Mouse (Mus musculus): Measurements from ENCODE around the gene Lypd9. TPM values are rescaled to one million over a fixed set of nuclear protein-coding genes. Genes with fewer than 3 reads are reported as not detected.
"Not testable (repeated sequence)": the region's sequence is repeated elsewhere in the genome, so short reads cannot be mapped to it uniquely, and the experiment has no call there.

The Lypd9 gene
- not detected for polyA plus RNA-seq (2017; shearing (Covaris generic))

DNA sequence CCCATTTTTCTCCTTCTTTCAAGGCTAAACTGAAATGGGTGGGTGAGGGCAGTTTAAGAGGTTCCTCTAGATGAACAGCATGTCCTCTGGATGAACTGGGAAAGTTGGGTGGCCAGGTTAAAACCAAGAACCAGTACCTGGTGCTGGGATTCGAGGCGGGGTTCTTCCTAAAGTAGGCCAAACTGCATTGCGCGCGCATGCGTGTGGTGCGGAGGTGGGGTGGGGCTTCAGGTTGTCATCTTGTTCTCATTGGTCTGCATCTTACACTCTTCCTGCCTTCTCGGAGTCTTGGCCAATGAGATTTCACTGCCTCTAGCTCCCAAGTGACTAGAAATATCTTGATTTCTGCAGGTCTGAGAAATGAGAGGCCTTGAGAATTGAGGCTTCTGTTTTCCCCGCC, at the start of gene Lypd9:
Gene Lypd9, minus strand, starts transcription at position 165 of the 400 bp plus-strand sequence.
- ATAC-seq, result no peak

GRCm38 (mm10) chr11:58502472-58502871, 49.7 kb upstream of the Lypd9 start, which contains the start of gene Olfr331:
Gene Olfr331, minus strand, starts transcription at chr11:58502572.
- ATAC-seq, result not testable (repeated sequence)

DNA sequence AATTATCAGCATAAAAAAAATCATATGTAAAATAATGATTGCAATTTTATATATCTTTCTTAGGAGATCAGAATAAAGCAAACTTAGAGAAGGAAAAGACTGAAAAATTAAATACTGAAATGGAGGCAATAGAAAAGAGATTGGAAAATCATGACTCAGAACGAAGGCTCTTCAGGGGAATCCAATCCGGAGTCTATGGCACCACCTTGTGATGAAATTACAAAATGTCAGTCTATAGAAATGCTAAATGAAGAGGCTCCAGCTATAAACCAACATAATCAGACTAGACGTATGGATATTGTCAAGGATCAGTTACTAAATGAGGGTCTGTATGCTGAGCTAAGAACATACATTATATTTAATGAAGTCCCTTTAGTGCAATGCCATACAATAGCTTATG, 46.6 kb upstream of the Lypd9 start:
- ATAC-seq, result no peak

DNA sequence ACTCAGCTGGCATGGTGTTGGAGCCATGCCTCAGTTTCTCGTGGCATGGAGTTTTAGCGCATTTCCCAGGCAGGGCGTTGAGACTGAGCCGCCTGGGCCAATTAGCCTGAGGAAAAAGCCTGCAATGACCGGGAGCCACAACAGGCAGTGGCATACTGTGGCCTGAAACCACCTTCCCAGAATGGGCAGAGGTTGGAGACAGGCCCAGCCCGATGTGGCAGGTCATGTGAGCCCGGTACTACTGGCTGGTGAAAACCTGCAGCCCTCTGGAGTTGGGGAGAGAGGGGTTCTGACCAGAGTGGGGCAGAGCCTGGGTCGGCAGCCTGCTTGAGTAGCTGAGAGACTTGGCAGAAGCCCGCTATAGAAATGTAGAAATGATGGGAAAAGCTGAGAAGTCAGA, 46.0 kb upstream of the Lypd9 start:
- no peak for ATAC-seq

DNA sequence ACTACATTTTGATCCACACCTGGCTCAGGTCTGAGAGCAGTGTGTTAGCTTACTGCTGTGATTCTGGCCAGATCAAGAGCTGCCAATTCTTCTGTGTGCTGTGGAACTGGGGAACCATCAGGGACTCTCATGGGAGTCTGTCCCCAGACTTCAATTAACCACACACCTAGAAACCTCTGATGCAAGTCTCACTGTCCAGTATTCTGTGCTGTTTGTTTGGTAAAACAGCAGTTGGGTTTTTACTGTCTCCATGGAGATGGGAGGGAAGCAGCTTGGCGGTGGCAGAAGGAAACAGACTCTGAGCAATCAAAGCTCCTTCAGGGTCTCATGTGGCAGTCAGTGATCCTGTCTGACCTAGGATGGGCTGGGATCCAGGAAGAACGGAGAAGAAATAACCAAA, 39.7 kb upstream of the Lypd9 start, which contains the start of gene Olfr332:
Gene Olfr332, minus strand, starts transcription at position 101 of the 400 bp plus-strand sequence.
- no peak for ATAC-seq

DNA sequence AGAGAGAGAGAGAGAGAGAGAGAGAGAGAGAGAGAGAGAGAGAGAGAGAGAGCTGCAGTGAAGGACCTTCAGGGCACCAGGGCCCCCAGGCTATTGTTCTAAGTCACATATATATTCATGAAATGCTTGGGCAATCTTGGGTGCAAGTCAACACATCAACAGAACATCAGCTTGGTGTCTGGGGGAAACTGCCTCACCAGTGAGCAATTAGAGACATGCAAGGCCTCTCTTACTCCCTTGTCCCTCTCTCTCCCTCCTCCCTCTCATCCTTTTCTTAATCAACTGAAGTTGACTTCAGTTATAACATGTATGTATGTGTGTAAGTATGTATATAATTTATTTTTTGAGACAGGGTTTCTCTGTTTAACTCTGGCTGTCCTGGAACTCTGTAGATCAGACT, 9.4 kb upstream of the Lypd9 start, which contains the start of gene Olfr30:
Gene Olfr30, minus strand, starts transcription at position 101 of the 400 bp plus-strand sequence.
- no peak for ATAC-seq

DNA sequence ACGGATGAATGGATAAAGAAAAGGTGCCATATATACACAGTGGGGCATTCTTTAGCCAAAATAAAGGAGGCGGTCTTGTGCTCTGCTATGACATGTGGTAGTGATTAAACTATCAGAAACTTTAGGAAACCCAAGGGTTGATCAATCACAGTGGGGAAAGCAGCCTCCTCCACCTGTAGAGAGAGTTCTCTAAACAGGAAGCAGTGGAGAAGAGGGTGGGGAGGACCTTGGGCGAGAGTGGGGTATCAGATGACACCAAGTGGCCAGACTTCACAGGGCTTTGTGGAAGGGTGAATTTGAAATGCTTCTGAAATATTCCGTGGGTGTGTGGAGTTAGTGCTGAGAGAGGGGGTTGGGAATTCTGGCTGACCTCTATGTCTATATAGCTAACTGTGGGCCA, 869 bp upstream of the Lypd9 start:
- ATAC-seq, result no peak

- no peak for ATAC-seq
Observed at GRCm38 (mm10) chr11:58437866-58438265, 14.9 kb downstream of the Lypd9 start.

- no peak for ATAC-seq
Observed at GRCm38 (mm10) chr11:58432259-58432658, 20.5 kb downstream of the Lypd9 start, which contains the start of gene Gm12253. Gene Gm12253, plus strand, starts transcription at chr11:58432559.

DNA sequence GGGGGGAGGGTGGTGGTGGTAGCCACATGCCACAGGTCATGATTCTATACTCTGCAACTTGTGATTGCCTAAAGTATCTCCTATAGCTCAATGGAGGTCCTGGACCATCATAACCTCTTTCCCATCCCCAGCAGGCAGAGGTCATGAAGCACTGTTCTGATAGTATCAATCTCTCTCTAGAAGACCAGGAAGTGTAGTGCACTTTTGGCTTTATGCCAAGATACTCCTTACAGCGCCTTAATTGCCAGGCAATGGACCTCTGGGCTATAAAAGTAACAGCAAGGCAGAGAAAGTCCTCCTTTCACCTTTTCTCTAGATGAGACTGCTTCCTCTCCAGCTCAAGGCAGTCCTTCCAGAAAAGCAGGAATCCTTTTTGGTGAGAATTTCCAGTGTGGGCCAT, 31.9 kb downstream of the Lypd9 start, which contains the start of gene 1810065E05Rik:
Gene 1810065E05Rik, plus strand, starts transcription at position 297 of the 400 bp plus-strand sequence.
- ATAC-seq, result no peak

DNA sequence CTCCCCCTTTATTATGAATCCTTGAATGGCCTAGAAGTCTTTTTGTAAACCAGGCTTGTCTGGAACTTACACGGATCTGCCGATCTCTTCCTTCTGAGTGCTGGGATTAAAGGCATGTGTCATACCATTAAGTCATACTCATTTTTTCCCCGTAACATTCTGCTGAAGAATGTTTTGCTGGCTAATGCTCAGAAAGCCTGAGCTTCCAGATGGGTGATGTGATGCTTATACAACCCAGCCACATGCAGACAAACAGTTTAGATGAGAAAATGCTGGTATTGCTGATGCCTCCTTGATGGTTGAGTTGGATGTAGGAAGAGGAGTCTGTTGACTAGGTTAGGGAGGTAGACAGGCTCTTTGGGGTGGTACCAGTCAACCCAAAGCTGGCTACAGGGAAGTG, 34.4 kb downstream of the Lypd9 start:
- no peak for ATAC-seq

- no peak for ATAC-seq
Observed at GRCm38 (mm10) chr11:58408066-58408465, 44.7 kb downstream of the Lypd9 start.

DNA sequence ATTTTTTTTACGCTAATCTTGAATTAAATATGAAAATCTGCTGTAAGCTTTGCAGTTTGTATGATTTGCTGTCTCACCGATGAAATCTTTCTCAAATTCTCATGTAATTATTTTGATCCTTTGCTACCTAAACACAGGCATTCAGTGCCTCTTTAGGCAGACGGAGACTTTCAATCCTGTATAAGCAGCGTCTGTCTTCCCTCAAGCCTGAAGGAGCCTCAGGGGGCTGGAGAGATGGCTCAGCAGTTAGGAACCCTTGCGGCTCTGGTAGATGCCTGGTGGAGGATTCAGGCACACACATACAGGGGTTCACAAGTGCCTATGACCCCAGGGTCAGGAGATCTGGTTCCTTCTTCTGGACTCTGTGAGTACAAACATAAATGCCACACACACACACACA, 52.1 kb downstream of the Lypd9 start:
- no peak for ATAC-seq

- ATAC-seq, result no peak
Observed at GRCm38 (mm10) chr11:58399985-58400645, 52.6 kb downstream of the Lypd9 start.

Other genes with a start within 250 kb of the Lypd9 start
- not detected for gene 4930438A08Rik, start 178.1 kb downstream of the Lypd9 start, polyA plus RNA-seq (2017; shearing (Covaris generic))
- gene Zfp692, start 145.9 kb downstream of the Lypd9 start, polyA plus RNA-seq (2017; shearing (Covaris generic)), result 10 to 100 TPM in 1 of 2 experiments, 1 to 10 TPM in 1; 6.5 to 10.3 TPM
- 10 to 100 TPM; 43.4 to 44.5 TPM for gene Zfp672, start 122.6 kb downstream of the Lypd9 start, polyA plus RNA-seq (2017; shearing (Covaris generic))
- 1 to 10 TPM; 3.7 to 5.9 TPM for gene Sh3bp5l, start 122.2 kb downstream of the Lypd9 start, polyA plus RNA-seq (2017; shearing (Covaris generic))
- not detected for gene Lypd8, start 73.9 kb downstream of the Lypd9 start, polyA plus RNA-seq (2017; shearing (Covaris generic))
- not detected for gene 1810065E05Rik, start 31.8 kb downstream of the Lypd9 start, polyA plus RNA-seq (2017; shearing (Covaris generic))
- gene Gm12253, start 20.4 kb downstream of the Lypd9 start, polyA plus RNA-seq (2017; shearing (Covaris generic)), result not detected
- gene Olfr30, start 9.3 kb upstream of the Lypd9 start, polyA plus RNA-seq (2017; shearing (Covaris generic)), result not detected
- gene Olfr332, start 39.6 kb upstream of the Lypd9 start, polyA plus RNA-seq (2017; shearing (Covaris generic)), result not detected
- gene Olfr331, start 49.6 kb upstream of the Lypd9 start, polyA plus RNA-seq (2017; shearing (Covaris generic)), result not detected
- under 1 TPM in 1 of 2 experiments, not detected in 1; 0.16 TPM for gene Olfr330, start 81.9 kb upstream of the Lypd9 start, polyA plus RNA-seq (2017; shearing (Covaris generic))
- not detected for gene Olfr329-ps, start 93.5 kb upstream of the Lypd9 start, polyA plus RNA-seq (2017; shearing (Covaris generic))
- gene Olfr328, start 102.7 kb upstream of the Lypd9 start, polyA plus RNA-seq (2017; shearing (Covaris generic)), result not detected
- not detected for gene Olfr224, start 117.6 kb upstream of the Lypd9 start, polyA plus RNA-seq (2017; shearing (Covaris generic))
- not detected for gene Olfr325, start 124.8 kb upstream of the Lypd9 start, polyA plus RNA-seq (2017; shearing (Covaris generic))
- not detected for gene Olfr324, start 142.2 kb upstream of the Lypd9 start, polyA plus RNA-seq (2017; shearing (Covaris generic))
- gene 2210407C18Rik, start 163.2 kb upstream of the Lypd9 start, polyA plus RNA-seq (2017; shearing (Covaris generic)), result not detected
- gene Olfr323, start 177.6 kb upstream of the Lypd9 start, polyA plus RNA-seq (2017; shearing (Covaris generic)), result not detected
- gene Trim58, start 187.5 kb upstream of the Lypd9 start, polyA plus RNA-seq (2017; shearing (Covaris generic)), result not detected
- not detected for gene Olfr322, start 205.9 kb upstream of the Lypd9 start, polyA plus RNA-seq (2017; shearing (Covaris generic))
- under 1 TPM in 1 of 2 experiments, not detected in 1; 0.11 TPM for gene Olfr320, start 228.2 kb upstream of the Lypd9 start, polyA plus RNA-seq (2017; shearing (Covaris generic))
- gene Olfr319, start 246.2 kb upstream of the Lypd9 start, polyA plus RNA-seq (2017; shearing (Covaris generic)), result not detected